Mouse (Mus musculus) CD4-positive helper T cell, adult 2 months (primary cell): Measurements from ENCODE around the gene Fignl1.

Experiments used
- DNase-seq: peaks from one replicate; pipeline ENCODE4 v3.0.0-alpha.2; 2012; ENCODE audit warnings: low read depth, missing footprints, low spot score

The Fignl1 gene

GRCm38 (mm10) chr11:11766105-11766504 is 42.7 kb downstream of the Fignl1 start:
- DNase-seq, result peak; percentile 89

- DNase-seq, result peak; percentile 50
Measured at GRCm38 (mm10) chr11:11765414-11765813, 43.3 kb downstream of the Fignl1 start.

- DNase-seq, result no peak
Measured at GRCm38 (mm10) chr11:11763211-11763666, 45.5 kb downstream of the Fignl1 start.

- DNase-seq, result no peak
Measured at GRCm38 (mm10) chr11:11758883-11759282, 49.9 kb downstream of the Fignl1 start.

GRCm38 (mm10) chr11:11758121-11758520 is 50.6 kb downstream of the Fignl1 start:
- DNase-seq, result no peak

- no peak for DNase-seq
Measured at GRCm38 (mm10) chr11:11752859-11753258, 55.9 kb downstream of the Fignl1 start.

- DNase-seq, result peak; percentile 38
Measured at GRCm38 (mm10) chr11:11751091-11751490, 57.7 kb downstream of the Fignl1 start.

GRCm38 (mm10) chr11:11744222-11744621 is 64.5 kb downstream of the Fignl1 start:
- no peak for DNase-seq

- peak; percentile 84 for DNase-seq
Measured at GRCm38 (mm10) chr11:11742626-11743025, 66.1 kb downstream of the Fignl1 start.

- peak; percentile 86 for DNase-seq
Measured at GRCm38 (mm10) chr11:11741574-11741973, 67.2 kb downstream of the Fignl1 start.

GRCm38 (mm10) chr11:11740603-11741002 is 68.2 kb downstream of the Fignl1 start:
- peak; percentile 52 for DNase-seq

- DNase-seq, result no peak
Measured at GRCm38 (mm10) chr11:11739054-11739453, 69.7 kb downstream of the Fignl1 start.

- DNase-seq, result no peak
Measured at GRCm38 (mm10) chr11:11737562-11737961, 71.2 kb downstream of the Fignl1 start.
